Mouse (Mus musculus) bone marrow macrophage, adult 2 months (primary cell): ENCODE results near the gene S100z.

Source experiments
- CTCF ChIP-seq: IDR thresholded peaks from 2 replicates; pipeline ENCODE4 v1.5.1; 2012; ENCODE audit warnings: low read depth, mild to moderate bottlenecking, low read length, moderate library complexity
- POLR2A ChIP-seq: IDR thresholded peaks from 2 replicates; pipeline ENCODE4 v1.6.1; 2012; ENCODE audit warnings: mild to moderate bottlenecking, low read depth, low read length, borderline replicate concordance

- no peak for TF ChIP-seq POLR2A
- TF ChIP-seq CTCF: 0 out of 2 replicates have a peak, but pooled peaks have one; percentile 21
Measured at GRCm38 (mm10) chr13:95524674-95525491, 46.4 kb upstream of the S100z start, which contains the start of gene F2rl1.
